Mouse (Mus musculus) liver, embryonic 15.5 days (tissue): ENCODE results near the gene Fstl4. TPM values are rescaled to one million over a fixed set of nuclear protein-coding genes. Genes with fewer than 3 reads are reported as not detected.

Experiments
- ATAC-seq: fragments of 200-750 bp; cut with Nextera tagmentation; 2 replicates; pipeline ENCODE4 v1.8.0; 2017; ENCODE audit warnings: moderate number of reproducible peaks, mild to moderate bottlenecking, moderate library complexity; ENCODE audit not compliant: insufficient read depth
- H3K27ac ChIP-seq: fragments of 300-500 bp; sonication (generic); replicated peaks from 2 replicates; pipeline ENCODE4 v1.5.1; 2015; ENCODE audit warnings: mild to moderate bottlenecking, inconsistent platforms
- H3K27me3 ChIP-seq: fragments of 300-500 bp; sonication (generic); 2 replicates; pipeline ENCODE4 v1.6.1; 2015; ENCODE audit warnings: mild to moderate bottlenecking, inconsistent platforms
- H3K36me3 ChIP-seq: fragments of 300-500 bp; sonication (generic); replicated peaks from 2 replicates; pipeline ENCODE4 v1.6.1; 2015; ENCODE audit warnings: moderate library complexity, mild to moderate bottlenecking, inconsistent platforms
- H3K4me1 ChIP-seq: fragments of 300-500 bp; sonication (generic); replicated peaks from 2 replicates; pipeline ENCODE4 v1.6.1; 2015; ENCODE audit warnings: inconsistent platforms
- H3K4me2 ChIP-seq: fragments of 300-500 bp; sonication (generic); 2 replicates; pipeline ENCODE4 v1.6.1; 2015; ENCODE audit warnings: moderate library complexity, mild to moderate bottlenecking, inconsistent platforms
- H3K4me3 ChIP-seq: fragments of 300-500 bp; sonication (generic); replicated peaks from 2 replicates; pipeline ENCODE4 v1.5.1; 2015; ENCODE audit warnings: mild to moderate bottlenecking, inconsistent platforms
- H3K9ac ChIP-seq: fragments of 300-500 bp; sonication (generic); 2 replicates; pipeline ENCODE4 v1.6.1; 2015; ENCODE audit warnings: moderate library complexity, mild to moderate bottlenecking, inconsistent platforms
- H3K9me3 ChIP-seq: fragments of 300-500 bp; sonication (generic); replicated peaks from 2 replicates; pipeline ENCODE4 v1.6.1; 2016; ENCODE audit warnings: inconsistent platforms
- WGBS: fragments of 180-500 bp; shearing (Covaris S2); methylation state at CpG from one replicate; pipeline ENCODE4 v1.1.7; 2015; ENCODE audit warnings: mixed read lengths; ENCODE audit not compliant: insufficient replicate concordance; 5-methylcytosine and 5-hydroxymethylcytosine counted together
- polyA plus RNA-seq: library from polyadenylated mRNA; unstranded; fragments of >200 nt; fragmentation: Nextera tagmentation; extraction: Ambion mirVana; gene quantifications from 2 replicates; pipeline ENCODE4 v1.2.1, GENCODE M21; 2015

Fstl4 gene
- polyA plus RNA-seq, 1 experiment from 2014 or later = 0.13 TPM

DNA sequence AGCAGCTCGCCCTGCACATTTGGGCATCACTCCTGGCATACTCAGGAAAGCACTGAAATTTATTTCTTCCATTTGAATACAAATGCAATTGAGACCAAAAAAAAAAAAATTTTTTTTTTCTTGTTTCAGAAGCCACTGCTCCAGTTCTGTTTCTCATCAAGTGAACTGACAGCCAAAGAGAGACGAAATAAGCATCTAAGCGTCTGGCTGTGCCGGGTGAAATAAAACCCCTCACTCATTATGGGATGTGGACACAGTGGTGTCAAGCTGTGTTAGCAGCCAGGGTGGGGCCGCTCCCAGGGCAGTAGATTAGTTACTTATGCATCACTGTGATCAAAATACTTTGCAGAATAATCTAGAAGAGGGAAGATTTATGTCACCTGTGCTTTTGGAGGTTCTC lies 327.2 kb downstream of the Fstl4 start:
- ATAC-seq = no peak
- H3K27ac ChIP-seq = no peak overlapping the region
- H3K27me3 ChIP-seq = no peaks in the 10 kb centered on the region
- no peak overlapping the region for H3K9ac ChIP-seq
- H3K36me3 ChIP-seq = no peaks in the 10 kb centered on the region
- H3K9me3 ChIP-seq = no peaks in the 10 kb centered on the region
- H3K4me1 ChIP-seq = no peaks in the 10 kb centered on the region
- H3K4me2 ChIP-seq = no peak overlapping the region
- WGBS = 55% methylated on average over 5 of the region's 5 CpGs
- no peak overlapping the region for H3K4me3 ChIP-seq

GRCm38 (mm10) chr11:53096871-53097270 lies 332.4 kb downstream of the Fstl4 start:
- H3K9me3 ChIP-seq = no peaks in the 10 kb centered on the region
- no peak overlapping the region for H3K4me2 ChIP-seq
- H3K36me3 ChIP-seq = no peaks in the 10 kb centered on the region
- H3K4me3 ChIP-seq = no peak overlapping the region
- no peak overlapping the region for H3K27ac ChIP-seq
- no peak for ATAC-seq
- WGBS = 52% methylated on average over 9 of the region's 9 CpGs
- no peak overlapping the region for H3K9ac ChIP-seq
- no peaks in the 10 kb centered on the region for H3K27me3 ChIP-seq
- H3K4me1 ChIP-seq = no peaks in the 10 kb centered on the region

DNA sequence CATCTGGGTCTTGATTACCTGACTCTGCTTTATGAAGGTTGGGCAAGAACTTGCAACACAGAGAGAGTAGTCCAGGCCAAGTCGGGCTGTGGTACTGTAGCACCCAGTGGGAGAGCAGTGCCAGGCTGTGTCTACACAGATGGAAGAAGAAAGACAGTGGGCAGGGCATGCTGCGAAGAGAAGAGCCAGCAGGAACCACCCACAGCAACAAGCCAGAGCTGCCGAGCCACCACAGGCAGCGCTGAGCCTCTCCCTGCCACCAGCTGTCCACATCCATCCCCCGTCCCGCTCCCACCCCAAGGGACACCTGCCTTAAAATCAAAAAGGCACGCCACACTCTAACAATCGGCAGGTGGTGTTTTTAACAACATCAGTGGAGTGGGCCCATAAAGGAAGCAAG lies 332.9 kb downstream of the Fstl4 start:
- Histone ChIP-seq H3K36me3 (no peaks in the 10 kb centered on the region), H3K4me1 (no peaks in the 10 kb centered on the region), H3K27me3 (no peaks in the 10 kb centered on the region), H3K9me3 (no peaks in the 10 kb centered on the region), H3K9ac (no peak overlapping the region), H3K4me2 (no peak overlapping the region), H3K4me3 (no peak overlapping the region), H3K27ac (no peak overlapping the region)
- no peak for ATAC-seq
- WGBS = 62% methylated on average over 8 of the region's 8 CpGs

DNA sequence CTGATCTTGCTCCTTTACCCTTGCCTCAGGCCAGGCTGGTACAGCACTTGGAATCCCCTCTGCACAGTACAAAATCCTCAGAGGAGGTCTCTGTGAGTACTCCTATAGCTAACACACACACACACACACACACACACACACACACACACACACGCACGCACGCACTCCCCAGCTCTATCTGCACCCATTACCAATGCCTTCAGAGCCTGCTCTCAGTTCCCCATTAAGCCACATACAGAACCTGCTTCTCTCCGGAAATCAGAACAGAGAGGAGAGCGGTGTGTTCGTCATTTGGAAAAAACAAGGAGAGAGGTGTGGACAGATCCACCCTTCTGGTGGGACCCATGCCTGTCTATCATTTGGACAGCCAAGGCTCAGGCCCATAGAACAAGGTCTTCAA lies 333.4 kb downstream of the Fstl4 start:
- Histone ChIP-seq H3K4me2 (no peak overlapping the region), H3K9ac (no peak overlapping the region), H3K9me3 (no peaks in the 10 kb centered on the region), H3K27ac (no peak overlapping the region), H3K27me3 (no peaks in the 10 kb centered on the region), H3K36me3 (no peaks in the 10 kb centered on the region), H3K4me1 (no peaks in the 10 kb centered on the region), H3K4me3 (no peak overlapping the region)
- no peak for ATAC-seq
- WGBS = 66% methylated on average over 6 of the region's 6 CpGs

DNA sequence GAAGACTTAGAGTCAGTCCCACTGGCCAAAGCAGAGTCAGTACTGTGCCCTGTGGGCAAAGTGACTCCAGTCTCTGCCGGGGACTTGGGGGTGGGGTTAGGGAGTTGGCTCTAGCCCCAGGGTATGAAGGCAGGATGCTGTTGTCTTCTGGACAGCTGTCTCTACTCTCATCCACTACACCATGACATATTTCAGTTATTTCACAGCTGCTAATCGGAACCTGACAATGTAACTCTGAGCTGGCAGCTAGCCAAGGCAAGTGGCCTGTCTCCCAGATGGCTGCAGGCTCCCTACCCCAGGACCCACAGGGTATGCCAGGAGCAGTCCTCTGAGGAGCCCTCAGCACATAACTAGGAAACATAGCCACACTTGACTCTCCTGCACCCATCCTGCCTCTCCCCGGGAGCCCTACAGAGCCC lies 334.4 kb downstream of the Fstl4 start:
- no peaks in the 10 kb centered on the region for H3K4me1 ChIP-seq
- ATAC-seq = no peak
- no peak overlapping the region for H3K4me3 ChIP-seq
- no peaks in the 10 kb centered on the region for H3K9me3 ChIP-seq
- H3K27ac ChIP-seq = no peak overlapping the region
- H3K4me2 ChIP-seq = no peak overlapping the region
- H3K36me3 ChIP-seq = no peaks in the 10 kb centered on the region
- 72% methylated on average over 3 of the region's 3 CpGs for WGBS
- no peak overlapping the region for H3K9ac ChIP-seq
- no peaks in the 10 kb centered on the region for H3K27me3 ChIP-seq

- WGBS = 67% methylated on average over 5 of the region's 5 CpGs
- no peak for ATAC-seq
Measured at GRCm38 (mm10) chr11:53099322-53099721, 334.9 kb downstream of the Fstl4 start.

GRCm38 (mm10) chr11:53101732-53102131 lies 337.3 kb downstream of the Fstl4 start:
- H3K27ac ChIP-seq = no peak overlapping the region
- no peaks in the 10 kb centered on the region for H3K9me3 ChIP-seq
- WGBS = 59% methylated on average over 5 of the region's 5 CpGs
- no peak for ATAC-seq
- no peak overlapping the region for H3K4me3 ChIP-seq
- no peaks in the 10 kb centered on the region for H3K4me1 ChIP-seq
- H3K36me3 ChIP-seq = no peaks in the 10 kb centered on the region
- no peaks in the 10 kb centered on the region for H3K27me3 ChIP-seq
- no peak overlapping the region for H3K9ac ChIP-seq
- H3K4me2 ChIP-seq = no peak overlapping the region

More at GRCm38 (mm10) chr11:53099322-53099721, 334.9 kb downstream of the Fstl4 start:
- Histone ChIP-seq H3K4me2 (no peak overlapping the region), H3K27me3 (no peaks in the 10 kb centered on the region), H3K4me3 (no peak overlapping the region), H3K9ac (no peak overlapping the region), H3K27ac (no peak overlapping the region), H3K4me1 (no peaks in the 10 kb centered on the region), H3K9me3 (no peaks in the 10 kb centered on the region), H3K36me3 (no peaks in the 10 kb centered on the region)

DNA sequence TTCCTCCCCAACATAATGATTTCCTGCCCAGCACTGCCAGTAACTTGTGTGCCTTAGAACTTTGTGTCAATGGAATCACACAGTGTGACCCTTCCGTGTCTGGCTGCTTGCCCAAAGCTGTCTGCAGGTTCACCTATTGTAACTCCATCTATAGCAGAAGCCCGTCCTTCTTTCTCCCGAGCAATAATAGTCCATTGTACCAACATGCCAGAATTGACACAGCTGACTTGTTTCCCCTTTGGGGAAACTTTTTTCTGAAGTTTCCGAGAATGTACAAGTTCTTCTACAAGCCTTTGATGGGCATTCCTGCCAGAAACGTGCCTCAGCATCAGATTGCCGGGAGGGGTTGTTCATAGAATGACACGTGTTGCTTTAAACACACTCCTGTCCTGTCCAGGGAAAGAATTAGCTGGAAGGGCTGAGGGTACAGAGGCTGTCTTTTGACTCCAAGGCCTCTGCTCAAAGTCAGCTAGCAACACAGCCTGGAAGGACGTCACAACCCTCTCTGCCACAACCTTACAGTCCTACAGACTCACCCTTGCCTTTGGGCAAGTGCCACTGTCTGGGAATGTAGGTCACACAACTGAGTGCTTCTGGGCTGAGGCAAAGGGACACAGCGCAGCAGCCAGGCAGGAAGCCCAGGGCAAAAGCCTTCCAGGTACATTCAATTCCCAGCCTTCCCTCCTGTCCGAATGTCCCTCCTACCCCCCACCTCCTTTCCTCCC lies 339.3 kb downstream of the Fstl4 start:
- H3K4me1 ChIP-seq = no peaks in the 10 kb centered on the region
- H3K9me3 ChIP-seq = no peaks in the 10 kb centered on the region
- no peak overlapping the region for H3K4me3 ChIP-seq
- no peaks in the 10 kb centered on the region for H3K27me3 ChIP-seq
- no peaks in the 10 kb centered on the region for H3K36me3 ChIP-seq
- no peak overlapping the region for H3K27ac ChIP-seq
- ATAC-seq = no peak
- WGBS = 58% methylated on average over 10 of the region's 10 CpGs
- no peak overlapping the region for H3K4me2 ChIP-seq
- no peak overlapping the region for H3K9ac ChIP-seq

DNA sequence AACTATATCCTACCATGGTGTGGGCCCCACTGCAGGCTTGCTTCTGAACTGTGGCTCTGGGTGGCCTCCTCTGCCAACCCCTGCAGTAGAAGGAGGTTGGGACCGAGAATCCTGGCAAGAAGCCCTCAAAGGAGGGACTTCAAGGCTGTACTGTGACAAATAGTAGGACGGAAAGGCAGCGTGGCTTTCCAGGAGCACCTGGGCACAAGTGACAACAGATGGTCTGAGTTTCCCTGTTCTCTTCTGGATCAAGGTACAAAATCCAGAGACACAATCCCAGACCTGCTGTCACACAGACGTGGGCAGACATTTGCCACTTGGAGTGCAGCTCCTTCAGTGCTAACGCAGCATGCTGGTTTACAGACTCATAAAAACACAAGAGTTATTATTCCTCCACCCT lies 343.3 kb downstream of the Fstl4 start:
- H3K9ac ChIP-seq = no peak overlapping the region

GRCm38 (mm10) chr11:53108798-53109197 lies 344.4 kb downstream of the Fstl4 start:
- H3K27me3 ChIP-seq = no peaks in the 10 kb centered on the region
- no peak overlapping the region for H3K27ac ChIP-seq
- H3K9ac ChIP-seq = no peak overlapping the region
- H3K4me2 ChIP-seq = no peak overlapping the region
- WGBS = 72% methylated on average over 6 of the region's 6 CpGs
- H3K4me1 ChIP-seq = no peaks in the 10 kb centered on the region
- no peaks in the 10 kb centered on the region for H3K36me3 ChIP-seq
- ATAC-seq = no peak
- no peak overlapping the region for H3K4me3 ChIP-seq
- H3K9me3 ChIP-seq = no peaks in the 10 kb centered on the region

More for the DNA sequence above, 343.3 kb downstream of the Fstl4 start:
- Histone ChIP-seq H3K27ac (no peak overlapping the region), H3K4me3 (no peak overlapping the region), H3K27me3 (no peaks in the 10 kb centered on the region), H3K4me2 (no peak overlapping the region), H3K9me3 (no peaks in the 10 kb centered on the region), H3K4me1 (no peaks in the 10 kb centered on the region), H3K36me3 (no peaks in the 10 kb centered on the region)
- no peak for ATAC-seq
- 58% methylated on average over 5 of the region's 5 CpGs for WGBS

- Histone ChIP-seq H3K4me3 (no peak overlapping the region), H3K4me1 (no peaks in the 10 kb centered on the region), H3K36me3 (no peaks in the 10 kb centered on the region), H3K9ac (no peak overlapping the region), H3K27me3 (no peaks in the 10 kb centered on the region), H3K9me3 (no peaks in the 10 kb centered on the region), H3K27ac (no peak overlapping the region), H3K4me2 (no peak overlapping the region)
- ATAC-seq = no peak
- 54% methylated on average over 6 of the region's 6 CpGs for WGBS
Measured at GRCm38 (mm10) chr11:53109701-53110467, 345.4 kb downstream of the Fstl4 start.
